Mouse (Mus musculus) CH12.LX (cell line): Measurements from ENCODE around the gene Myo19. TPM values are rescaled to one million over a fixed set of nuclear protein-coding genes. Genes with fewer than 3 reads are reported as not detected.

ENCODE experiments used
- DNase-seq: peaks from one replicate; pipeline ENCODE4 v3.0.0-alpha.2; 2013; ENCODE audit errors: extremely low read depth
- H3K27ac ChIP-seq: 2 replicates; pipeline ENCODE4 v1.5.1; 2012; ENCODE audit warnings: low read depth, mild to moderate bottlenecking, control low read depth, moderate library complexity; ENCODE audit not compliant: insufficient read depth
- H3K27me3 ChIP-seq: replicated peaks from 2 replicates; pipeline ENCODE3; 2012; ENCODE audit warnings: inconsistent platforms
- H3K36me3 ChIP-seq, 2 experiments: replicated peaks in 1 of 2; 2 replicates each; pipeline versions ENCODE3 to v1.6.1; 2012; ENCODE audit warnings: inconsistent platforms in 1 of 2, low read length in 1 of 2, mild to moderate bottlenecking in 1 of 2, mixed read lengths in 1 of 2, moderate library complexity in 1 of 2; ENCODE audit not compliant: control insufficient read depth in 1 of 2, insufficient read depth in 1 of 2
- H3K4me1 ChIP-seq, 2 experiments: 2 replicates each; pipeline ENCODE4 v1.6.1; 2012; ENCODE audit warnings: inconsistent platforms in 1 of 2, moderate library complexity in 1 of 2; ENCODE audit not compliant: insufficient read depth in 2 of 2, control insufficient read depth in 1 of 2
- H3K4me2 ChIP-seq: 2 replicates; pipeline ENCODE4 v1.6.1; 2012; ENCODE audit warnings: low read depth, mild to moderate bottlenecking, control low read depth; ENCODE audit not compliant: poor library complexity, insufficient read depth, severe bottlenecking
- H3K4me3 ChIP-seq, 3 experiments: fragments of 150-350 bp in 1 of 3; sonication (generic) in 1 of 3; replicated peaks in 1 of 3; 2 replicates each; pipeline versions ENCODE3 to v1.5.1; 2011 to 2012; ENCODE audit warnings: low read depth in 2 of 3, low read length in 2 of 3, mild to moderate bottlenecking in 2 of 3, moderate library complexity in 2 of 3, control low read depth in 1 of 3, improper control_type of control experiment in 1 of 3, inconsistent platforms in 1 of 3, mixed read lengths in 1 of 3; ENCODE audit not compliant: poor library complexity in 1 of 3
- H3K79me2 ChIP-seq: replicated peaks from 2 replicates; pipeline ENCODE4 v1.6.1; 2012; ENCODE audit warnings: mild to moderate bottlenecking, moderate library complexity; ENCODE audit not compliant: control insufficient read depth, poor library complexity, insufficient read depth, severe bottlenecking; ENCODE audit errors: extremely low read depth
- H3K9ac ChIP-seq: 2 replicates; pipeline ENCODE4 v1.6.1; 2012; ENCODE audit warnings: low read depth, mild to moderate bottlenecking, control low read depth, moderate library complexity; ENCODE audit not compliant: insufficient read depth
- H3K9me3 ChIP-seq: replicated peaks from 2 replicates; pipeline ENCODE3; 2012; ENCODE audit warnings: low read length, inconsistent platforms, mixed read lengths
- BHLHE40 ChIP-seq: IDR thresholded peaks from 2 replicates; pipeline ENCODE4 v1.6.1; 2011; ENCODE audit warnings: mild to moderate bottlenecking, low read depth, low read length, improper control_type of control experiment
- CHD1 ChIP-seq: IDR thresholded peaks from 2 replicates; pipeline ENCODE4 v1.6.1; 2012; ENCODE audit warnings: low read depth, low read length, improper control_type of control experiment, inconsistent platforms
- CHD2 ChIP-seq: IDR thresholded peaks from 2 replicates; pipeline ENCODE4 v1.6.1; 2011; ENCODE audit warnings: low read length, improper control_type of control experiment
- CTCF ChIP-seq, 2 experiments: IDR thresholded peaks in 1 of 2; conservative IDR thresholded peaks in 1 of 2; 2 replicates each; pipeline ENCODE4 v1.5.1; 2011 to 2012; ENCODE audit warnings: low read depth in 2 of 2, low read length in 2 of 2, improper control_type of control experiment in 1 of 2, inconsistent platforms in 1 of 2, mild to moderate bottlenecking in 1 of 2, moderate library complexity in 1 of 2
- E2F4 ChIP-seq: IDR thresholded peaks from 2 replicates; pipeline ENCODE4 v1.6.1; 2011; ENCODE audit warnings: low read depth, low read length, improper control_type of control experiment; ENCODE audit not compliant: insufficient replicate concordance
- ELF1 ChIP-seq: IDR thresholded peaks from 2 replicates; pipeline ENCODE4 v1.6.1; 2014; ENCODE audit warnings: low read depth, mild to moderate bottlenecking, inconsistent platforms, low read length, improper control_type of control experiment
- EP300 ChIP-seq: IDR thresholded peaks from 2 replicates; pipeline ENCODE4 v1.6.1; 2011; ENCODE audit warnings: low read length, improper control_type of control experiment
- ETS1 ChIP-seq: conservative IDR thresholded peaks from 2 replicates; pipeline ENCODE4 v1.6.1; 2012; ENCODE audit warnings: low read depth, mild to moderate bottlenecking, inconsistent platforms, low read length, improper control_type of control experiment, moderate library complexity
- GABPA ChIP-seq: IDR thresholded peaks from 2 replicates; pipeline ENCODE4 v1.6.1; 2012; ENCODE audit warnings: low read depth, low read length, improper control_type of control experiment, inconsistent platforms; ENCODE audit not compliant: insufficient replicate concordance
- HCFC1 ChIP-seq: IDR thresholded peaks from 2 replicates; pipeline ENCODE4 v1.6.1; 2012; ENCODE audit warnings: low read depth, mild to moderate bottlenecking, inconsistent platforms, low read length, improper control_type of control experiment
- IRF4 ChIP-seq: IDR thresholded peaks from 2 replicates; pipeline ENCODE4 v1.6.1; 2014; ENCODE audit warnings: low read depth, mild to moderate bottlenecking, inconsistent platforms, low read length, improper control_type of control experiment
- JUN ChIP-seq: IDR thresholded peaks from 2 replicates; pipeline ENCODE4 v1.6.1; 2011; ENCODE audit warnings: low read depth, mild to moderate bottlenecking, low read length, improper control_type of control experiment, moderate library complexity; ENCODE audit not compliant: insufficient read depth
- JUND ChIP-seq: conservative IDR thresholded peaks from 2 replicates; pipeline ENCODE4 v1.6.1; 2011; ENCODE audit warnings: low read depth, low read length, improper control_type of control experiment
- MAX ChIP-seq: IDR thresholded peaks from 2 replicates; pipeline ENCODE4 v1.6.1; 2011; ENCODE audit warnings: low read length, improper control_type of control experiment
- MAZ ChIP-seq: IDR thresholded peaks from 2 replicates; pipeline ENCODE4 v1.6.1; 2012; ENCODE audit warnings: low read depth, mild to moderate bottlenecking, inconsistent platforms, low read length, improper control_type of control experiment, moderate library complexity
- MEF2A ChIP-seq: IDR thresholded peaks from 2 replicates; pipeline ENCODE4 v1.6.1; 2014; ENCODE audit warnings: low read depth, mild to moderate bottlenecking, inconsistent platforms, low read length, improper control_type of control experiment, borderline replicate concordance
- MXI1 ChIP-seq: IDR thresholded peaks from 2 replicates; pipeline ENCODE4 v1.6.1; 2011; ENCODE audit warnings: mild to moderate bottlenecking, low read depth, low read length, improper control_type of control experiment
- MYC ChIP-seq: IDR thresholded peaks from 2 replicates; pipeline ENCODE4 v1.6.1; 2011; ENCODE audit warnings: low read depth, mild to moderate bottlenecking, improper control_type of control experiment, low read length
- NELFE ChIP-seq: IDR thresholded peaks from 2 replicates; pipeline ENCODE4 v1.6.1; 2011; ENCODE audit warnings: low read depth, low read length, improper control_type of control experiment
- NRF1 ChIP-seq: IDR thresholded peaks from 2 replicates; pipeline ENCODE4 v1.6.1; 2014; ENCODE audit warnings: low read depth, mild to moderate bottlenecking, inconsistent platforms, low read length, improper control_type of control experiment, moderate library complexity
- PAX5 ChIP-seq: IDR thresholded peaks from 2 replicates; pipeline ENCODE4 v1.6.1; 2012; ENCODE audit warnings: low read length, inconsistent platforms, mixed read lengths
- POLR2A ChIP-seq: IDR thresholded peaks from 2 replicates; pipeline ENCODE4 v1.6.1; 2011; ENCODE audit warnings: low read depth, mild to moderate bottlenecking, improper control_type of control experiment, low read length
- RAD21 ChIP-seq: IDR thresholded peaks from 2 replicates; pipeline ENCODE4 v1.6.1; 2011; ENCODE audit warnings: low read depth, mild to moderate bottlenecking, low read length, improper control_type of control experiment, moderate library complexity
- RCOR1 ChIP-seq: conservative IDR thresholded peaks from 2 replicates; pipeline ENCODE4 v1.6.1; 2012; ENCODE audit warnings: low read depth, mild to moderate bottlenecking, inconsistent platforms, low read length, improper control_type of control experiment
- SIN3A ChIP-seq: IDR thresholded peaks from 2 replicates; pipeline ENCODE4 v1.6.1; 2012; ENCODE audit warnings: low read length, improper control_type of control experiment, inconsistent platforms
- SMC3 ChIP-seq: IDR thresholded peaks from 2 replicates; pipeline ENCODE4 v1.6.1; 2011; ENCODE audit warnings: low read depth, low read length, improper control_type of control experiment
- TBP ChIP-seq: conservative IDR thresholded peaks from 2 replicates; pipeline ENCODE4 v1.6.1; 2011; ENCODE audit warnings: low read depth, low read length, improper control_type of control experiment
- TCF12 ChIP-seq: IDR thresholded peaks from 2 replicates; pipeline ENCODE4 v1.6.1; 2014; ENCODE audit warnings: low read depth, mild to moderate bottlenecking, inconsistent platforms, low read length, improper control_type of control experiment
- UBTF ChIP-seq: IDR thresholded peaks from 2 replicates; pipeline ENCODE4 v1.6.1; 2012; ENCODE audit warnings: low read depth, mild to moderate bottlenecking, inconsistent platforms, low read length, improper control_type of control experiment, moderate library complexity
- USF2 ChIP-seq: conservative IDR thresholded peaks from 2 replicates; pipeline ENCODE4 v1.6.1; 2011; ENCODE audit warnings: low read depth, low read length, improper control_type of control experiment
- ZC3H11A ChIP-seq: IDR thresholded peaks from 2 replicates; pipeline ENCODE4 v1.6.1; 2012; ENCODE audit warnings: low read depth, mild to moderate bottlenecking, inconsistent platforms, low read length, improper control_type of control experiment
- ZKSCAN1 ChIP-seq: IDR thresholded peaks from 2 replicates; pipeline ENCODE4 v1.6.1; 2012; ENCODE audit warnings: low read depth, inconsistent platforms, low read length, improper control_type of control experiment, borderline replicate concordance
- ZMIZ1 ChIP-seq: IDR thresholded peaks from 2 replicates; pipeline ENCODE4 v1.6.1; 2012; ENCODE audit warnings: low read depth, mild to moderate bottlenecking, inconsistent platforms, low read length, improper control_type of control experiment
- ZNF384 ChIP-seq: IDR thresholded peaks from 2 replicates; pipeline ENCODE4 v1.6.1; 2012; ENCODE audit warnings: low read depth, low read length, improper control_type of control experiment, inconsistent platforms
- dilution Hi-C: fragments of 300-500 bp; cut with MboI; formaldehyde crosslinking; loops from 2 replicates; pipeline ENCODE4 v1.14.3; 2020; ENCODE audit warnings: low sequenced_read_pairs; ENCODE audit not compliant: extremely low pct_unique_long_range_greater_than_20kb, extremely low pct_ligation_motif_present
- in situ Hi-C: fragments of 300-500 bp; cut with MboI; formaldehyde crosslinking; loops from 3 replicates; pipeline ENCODE4 v1.14.3; 2019; ENCODE audit warnings: low sequenced_read_pairs, low pct_ligation_motif_present, low pct_unique_long_range_greater_than_20kb, mixed read lengths
- polyA plus RNA-seq: library from polyadenylated mRNA; unstranded; fragments of >175 nt; gene quantifications from 2 replicates; pipeline ENCODE4 v1.2.1, GENCODE M21; 2012; ENCODE audit warnings: low read depth; ENCODE audit not compliant: insufficient read length
- total RNA-seq, 2 experiments: library from RNA; depleted of rRNA; stranded (reverse); fragments of 300-350 nt in 1 of 2; fragments of >200 nt in 1 of 2; gene quantifications; 2 replicates each; pipeline ENCODE4 v1.2.3; 2012 to 2014

Myo19 gene
- total and polyA plus RNA-seq, 3 experiments: 8.0 to 27.1 (median 9.1) TPM

DNA sequence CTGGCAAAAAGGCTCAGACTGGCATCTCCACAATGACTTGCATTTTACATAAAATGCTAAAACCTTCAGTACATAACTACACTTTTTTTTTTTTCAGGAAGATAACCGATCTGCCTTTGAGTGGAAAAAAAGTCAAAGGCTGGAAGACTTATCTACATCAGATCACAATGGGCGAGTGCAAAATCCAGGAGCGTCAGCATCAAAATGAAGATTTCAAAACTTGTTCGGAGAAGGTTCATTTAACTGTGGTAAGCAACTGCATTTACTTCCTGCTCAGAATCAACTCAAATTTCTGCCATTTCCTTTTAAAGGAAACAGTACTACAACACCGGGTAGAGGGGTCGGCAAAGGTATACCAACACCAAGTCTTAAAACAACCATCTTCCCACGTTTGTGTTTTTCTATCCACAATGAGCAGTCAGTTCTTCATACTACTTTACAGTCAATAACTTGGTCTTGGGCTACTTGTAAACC, 11.1 kb upstream of the Myo19 start (continued):
- TF ChIP-seq BHLHE40 (no peak), TCF12 (no peak)

DNA sequence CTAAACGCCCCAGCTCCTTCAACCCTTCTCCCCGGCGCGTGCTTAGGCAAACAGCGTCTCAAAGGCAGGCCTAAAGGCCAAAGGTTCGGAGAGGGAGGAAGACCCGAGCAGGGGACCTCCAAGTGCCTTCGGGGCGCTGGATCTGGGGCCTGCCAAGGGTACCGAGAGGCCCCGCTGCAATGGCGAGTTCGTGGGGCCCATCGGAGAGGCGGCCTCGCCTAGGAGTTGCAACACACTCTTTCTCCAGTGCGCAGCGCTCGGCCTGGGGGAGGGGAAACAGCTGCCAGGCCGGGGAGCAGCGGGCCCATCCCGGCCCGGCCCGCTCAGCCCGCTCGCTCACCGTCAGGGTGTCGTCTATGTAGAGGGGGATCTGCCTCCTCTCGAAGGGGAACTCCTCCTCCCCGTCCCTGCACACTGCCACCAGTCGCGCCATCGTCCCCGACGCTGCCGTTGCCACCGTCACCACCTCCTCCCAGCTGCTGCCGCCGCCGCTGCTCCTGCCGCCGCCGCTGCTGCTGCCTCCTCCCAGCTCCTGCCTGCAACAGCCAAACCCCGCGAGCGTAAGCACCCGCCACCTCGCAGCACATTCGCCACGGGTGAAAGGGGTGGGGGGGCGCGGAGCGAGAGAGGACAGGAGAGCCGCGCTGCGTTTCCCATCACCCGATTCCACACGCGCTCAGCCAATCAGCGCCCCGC, 10.3 kb upstream of the Myo19 start:
- H3K4me1 ChIP-seq: peaks cover 8 to 53% of the 10 kb centered on the region in 2 experiments; a peak in 3 of 4 replicates
- TF ChIP-seq ZKSCAN1 (no peak), ZNF384 (peak; percentile 4; the same call in 1 of the 2 replicates), IRF4 (no peak; the same call in 1 of the 2 replicates), SMC3 (no peak), NELFE (peak; percentile 53), HCFC1 (peak; percentile 79), ZMIZ1 (no peak), MEF2A (no peak), CTCF (conservative IDR thresholded peaks at IDR 0.05 in 1 of 2, IDR thresholded peaks at IDR 0.05 in 1 of 2; ENCODE audit: low read depth in 2 of 2, low read length in 2 of 2) (no peak), E2F4 (no peak), JUN (no peak), NRF1 (no peak), RCOR1 (no peak), RAD21 (no peak), ETS1 (no peak; the same call in 1 of the 2 replicates), JUND (no peak), GABPA (no peak; the same call in 1 of the 2 replicates), ZC3H11A (peak; percentile 92), MAZ (peak; percentile 99), USF2 (no peak), TBP (peak; percentile 37; the same call in 1 of the 2 replicates), CHD1 (no peak), SIN3A (peak; percentile 81), BHLHE40 (peak; percentile 51), UBTF (peak; percentile 62), PAX5 (no peak), EP300 (no peak), MXI1 (no peak; the same call in 1 of the 2 replicates), MAX (peak; percentile 29; the same call in 1 of the 2 replicates), CHD2 (peak; percentile 93), ELF1 (peak; percentile 53; the same call in 1 of the 2 replicates), MYC (0 out of 2 replicates have a peak, but pooled peaks have one; percentile 31), POLR2A (peak; percentile 52; the same call in 1 of the 2 replicates), TCF12 (peak; percentile 83)
- peak overlapping the region; percentile 90 for H3K27ac ChIP-seq
- dilution Hi-C loops (no loop called here), in situ Hi-C loops (no loop called here)
- H3K9ac ChIP-seq: peak overlapping the region; percentile 95
- peaks cover 1 to 39% of the 10 kb centered on the region in 2 experiments for H3K36me3 ChIP-seq
- H3K4me2 ChIP-seq: peak overlapping the region; percentile 11
- peaks cover 39% of the 10 kb centered on the region for H3K79me2 ChIP-seq
- H3K9me3 ChIP-seq: no peaks in the 10 kb centered on the region
- DNase-seq: peak; percentile 94
- peak overlapping the region; percentile 80 to 96 (median 83) for H3K4me3 ChIP-seq
- H3K27me3 ChIP-seq: no peaks in the 10 kb centered on the region
